Mouse (Mus musculus) hindbrain, embryonic 14.5 days (tissue): Measurements from ENCODE around the gene Abcb11. TPM values are rescaled to one million over a fixed set of nuclear protein-coding genes. Genes with fewer than 3 reads are reported as not detected.

Experiments
- ATAC-seq: fragments of 200-750 bp; cut with Nextera tagmentation; 2 replicates; pipeline ENCODE4 v1.8.0; 2017; ENCODE audit warnings: moderate number of reproducible peaks, mild to moderate bottlenecking, moderate TSS enrichment, moderate library complexity; ENCODE audit not compliant: low FRiP score
- DNase-seq: peaks from one replicate; pipeline ENCODE4 v3.0.0-alpha.2; 2015; ENCODE audit warnings: low spot score
- H3K27ac ChIP-seq: fragments of 300-500 bp; sonication (generic); 2 replicates; pipeline ENCODE4 v1.5.1; 2014; ENCODE audit warnings: mild to moderate bottlenecking, moderate library complexity
- H3K27me3 ChIP-seq: fragments of 300-500 bp; sonication (generic); 2 replicates; pipeline ENCODE4 v1.6.1; 2014; ENCODE audit warnings: mild to moderate bottlenecking, low read length, mixed read lengths; ENCODE audit not compliant: control insufficient read depth, insufficient read depth
- H3K36me3 ChIP-seq: fragments of 300-500 bp; sonication (generic); replicated peaks from 2 replicates; pipeline ENCODE4 v1.6.1; 2014; ENCODE audit not compliant: control insufficient read depth, insufficient read depth
- H3K4me1 ChIP-seq: fragments of 300-500 bp; sonication (generic); replicated peaks from 2 replicates; pipeline ENCODE4 v1.6.1; 2014; ENCODE audit warnings: antibody characterized with exemption, low read length, mixed read lengths; ENCODE audit not compliant: control insufficient read depth, insufficient read depth
- H3K4me2 ChIP-seq: fragments of 300-500 bp; sonication (generic); replicated peaks from 2 replicates; pipeline ENCODE4 v1.6.1; 2014; ENCODE audit warnings: mild to moderate bottlenecking, moderate library complexity
- H3K4me3 ChIP-seq: fragments of 300-500 bp; sonication (generic); replicated peaks from 2 replicates; pipeline ENCODE4 v1.5.1; 2014; ENCODE audit warnings: mild to moderate bottlenecking, low read length
- H3K9ac ChIP-seq: fragments of 300-500 bp; sonication (generic); 2 replicates; pipeline ENCODE4 v1.6.1; 2014
- H3K9me3 ChIP-seq: fragments of 300-500 bp; sonication (generic); 2 replicates; pipeline ENCODE4 v1.6.1; 2016; ENCODE audit warnings: low read length; ENCODE audit not compliant: control insufficient read depth
- whole genome bisulfite sequencing: fragments of 180-500 bp; shearing (Covaris S2); extraction: QIAGEN DNeasy Blood & Tissue Kit; methylation state at CpG from one replicate; pipeline ENCODE4 v1.1.7; 2014; 5-methylcytosine and 5-hydroxymethylcytosine counted together
- polyA plus RNA-seq: library from polyadenylated mRNA; unstranded; fragments of >200 nt; fragmentation: Nextera tagmentation; extraction: Ambion mirVana; gene quantifications from 2 replicates; pipeline ENCODE4 v1.2.1, GENCODE M21; 2014

Gene Abcb11
- polyA plus RNA-seq, 1 experiment from 2014 or later, result 0.12 TPM

- no peaks in the 10 kb centered on the region for H3K9me3 ChIP-seq
- 85% methylated on average over 6 of the region's 6 CpGs for WGBS
- no peak overlapping the region for H3K9ac ChIP-seq
- no peak overlapping the region for H3K4me3 ChIP-seq
- no peak overlapping the region for H3K27ac ChIP-seq
- H3K4me1 ChIP-seq, result no peaks in the 10 kb centered on the region
- H3K27me3 ChIP-seq, result no peaks in the 10 kb centered on the region
- no peaks in the 10 kb centered on the region for H3K36me3 ChIP-seq
- H3K4me2 ChIP-seq, result no peak overlapping the region
- DNase-seq (no peak), ATAC-seq (no peak)
These were observed 153.7 kb downstream of the Abcb11 start for GRCm38 (mm10) chr2:69188732-69189131.

Other genes starting within 250 kb of the Abcb11 start
- gene Nostrin, start 206.8 kb downstream of the Abcb11 start, polyA plus RNA-seq, result 1.5 and 1.7 TPM in 2 replicates
- gene Spc25, start 136.4 kb downstream of the Abcb11 start, polyA plus RNA-seq, result 27.1 and 35.9 TPM in 2 replicates
- gene G6pc2, start 131.5 kb downstream of the Abcb11 start, polyA plus RNA-seq, result 0.21 and 0.42 TPM in 2 replicates
- gene Dhrs9, start 37.8 kb upstream of the Abcb11 start, polyA plus RNA-seq, result not detected in 2 replicates
- 1.1 and 1.7 TPM in 2 replicates for gene Lrp2, start 243.4 kb upstream of the Abcb11 start, polyA plus RNA-seq